Mouse (Mus musculus) heart, embryonic 11.5 days (tissue): ENCODE data around the gene ccdc198. TPM values are rescaled to one million over a fixed set of nuclear protein-coding genes. Genes with fewer than 3 reads are reported as not detected.
"Not testable (repeated sequence)": the region's sequence is repeated elsewhere in the genome, so short reads cannot be mapped to it uniquely, and the experiment has no call there.

ENCODE experiments used
- ATAC-seq: fragments of 200-750 bp; cut with Nextera tagmentation; replicated peaks from 2 replicates; pipeline ENCODE4 v1.8.0; 2017; ENCODE audit warnings: moderate library complexity; ENCODE audit not compliant: insufficient number of reproducible peaks, low FRiP score, low TSS enrichment
- H3K27ac ChIP-seq: fragments of 300-500 bp; sonication (generic); 2 replicates; pipeline ENCODE4 v1.5.1; 2014; ENCODE audit warnings: mild to moderate bottlenecking, low read depth, low read length
- H3K27me3 ChIP-seq: fragments of 300-500 bp; sonication (generic); 2 replicates; pipeline ENCODE4 v1.6.1; 2014; ENCODE audit warnings: mild to moderate bottlenecking, low read length, mixed read lengths; ENCODE audit not compliant: control insufficient read depth, insufficient read depth
- H3K36me3 ChIP-seq: fragments of 300-500 bp; sonication (generic); 2 replicates; pipeline ENCODE4 v1.6.1; 2014; ENCODE audit warnings: mild to moderate bottlenecking, low read length, moderate library complexity, mixed read lengths; ENCODE audit not compliant: control insufficient read depth, insufficient read depth
- H3K4me1 ChIP-seq: fragments of 300-500 bp; sonication (generic); 2 replicates; pipeline ENCODE4 v1.6.1; 2014; ENCODE audit warnings: low read length; ENCODE audit not compliant: control insufficient read depth, insufficient read depth
- H3K4me2 ChIP-seq: fragments of 300-500 bp; sonication (generic); 2 replicates; pipeline ENCODE4 v1.6.1; 2014; ENCODE audit warnings: mild to moderate bottlenecking, moderate library complexity
- H3K4me3 ChIP-seq: fragments of 300-500 bp; sonication (generic); 2 replicates; pipeline ENCODE4 v1.5.1; 2014; ENCODE audit warnings: low read depth, low read length
- H3K9ac ChIP-seq: fragments of 300-500 bp; sonication (generic); 2 replicates; pipeline ENCODE4 v1.6.1; 2014; ENCODE audit warnings: mild to moderate bottlenecking, low read depth, low read length, moderate library complexity
- H3K9me3 ChIP-seq: fragments of 300-500 bp; sonication (generic); replicated peaks from 2 replicates; pipeline ENCODE4 v1.6.1; 2016; ENCODE audit warnings: low read length; ENCODE audit not compliant: control insufficient read depth
- WGBS: fragments of 180-500 bp; shearing (Covaris S2); extraction: QIAGEN DNeasy Blood & Tissue Kit; methylation state at CpG from one replicate; pipeline ENCODE4 v1.1.7; 2014; ENCODE audit not compliant: insufficient replicate concordance; 5-methylcytosine and 5-hydroxymethylcytosine counted together
- polyA plus RNA-seq: library from polyadenylated mRNA; unstranded; fragments of >200 nt; fragmentation: Nextera tagmentation; extraction: Ambion mirVana; gene quantifications from 2 replicates; pipeline ENCODE4 v1.2.1, GENCODE M21; 2014

Gene ccdc198
- polyA plus RNA-seq, 1 experiment from 2014 or later: 0.13 TPM

DNA sequence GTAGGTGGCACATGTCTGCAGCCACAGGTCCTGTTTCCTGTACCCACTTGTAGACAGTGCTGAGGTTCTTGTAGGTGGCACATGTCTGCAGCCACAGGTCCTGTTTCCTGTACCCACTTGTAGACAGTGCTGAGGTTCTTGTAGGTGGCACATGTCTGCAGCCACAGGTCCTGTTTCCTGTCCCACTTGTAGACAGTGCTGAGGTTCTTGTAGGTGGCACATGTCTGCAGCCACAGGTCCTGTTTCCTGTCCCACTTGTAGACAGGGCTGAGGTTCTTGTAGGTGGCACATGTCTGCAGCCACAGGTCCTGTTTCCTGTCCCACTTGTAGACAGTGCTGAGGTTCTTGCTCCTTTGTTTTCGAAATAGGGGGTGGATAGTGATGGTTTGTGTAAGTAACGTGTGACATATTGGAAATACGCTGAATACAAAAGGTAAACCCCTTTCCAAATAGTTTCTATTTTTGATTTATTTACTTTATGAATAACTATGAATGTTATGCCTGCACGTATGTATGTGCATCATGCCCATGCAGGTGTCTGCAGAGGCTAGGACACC, 25.7 kb downstream of the ccdc198 start:
- not testable (repeated sequence) for H3K36me3 ChIP-seq, ATAC-seq, H3K9me3 ChIP-seq, H3K4me3 ChIP-seq, H3K9ac ChIP-seq, H3K27me3 ChIP-seq, H3K27ac ChIP-seq, H3K4me2 ChIP-seq, H3K4me1 ChIP-seq
- WGBS: 75% methylated on average over 4 of the region's 4 CpGs

GRCm38 (mm10) chr14:49218677-49219076, 26.6 kb downstream of the ccdc198 start:
- H3K27ac ChIP-seq: no peak overlapping the region
- no peak overlapping the region for H3K4me3 ChIP-seq
- H3K27me3 ChIP-seq: no peaks in the 10 kb centered on the region
- H3K9ac ChIP-seq: no peak overlapping the region
- WGBS: 62% methylated on average over 7 of the region's 7 CpGs
- ATAC-seq: no peak
- H3K36me3 ChIP-seq: no peaks in the 10 kb centered on the region
- H3K4me1 ChIP-seq: no peaks in the 10 kb centered on the region
- no peaks in the 10 kb centered on the region for H3K9me3 ChIP-seq
- H3K4me2 ChIP-seq: no peak overlapping the region

- not testable (repeated sequence) for ATAC-seq, H3K27ac ChIP-seq, H3K4me1 ChIP-seq, H3K9ac ChIP-seq, H3K36me3 ChIP-seq, H3K9me3 ChIP-seq, H3K4me2 ChIP-seq, H3K4me3 ChIP-seq, H3K27me3 ChIP-seq
- 83% methylated on average over 3 of the region's 3 CpGs for WGBS
Observed at GRCm38 (mm10) chr14:49210215-49210614, 35.1 kb downstream of the ccdc198 start.

GRCm38 (mm10) chr14:49201073-49201778, 44.0 kb downstream of the ccdc198 start:
- Histone ChIP-seq H3K27ac (no peak overlapping the region), H3K9ac (no peak overlapping the region), H3K9me3 (no peaks in the 10 kb centered on the region), H3K4me3 (no peak overlapping the region), H3K27me3 (no peaks in the 10 kb centered on the region), H3K36me3 (no peaks in the 10 kb centered on the region), H3K4me1 (no peaks in the 10 kb centered on the region), H3K4me2 (no peak overlapping the region)
- 59% methylated on average over 9 of the region's 9 CpGs for WGBS
- no peak for ATAC-seq

GRCm38 (mm10) chr14:49197031-49197527, 48.2 kb downstream of the ccdc198 start:
- WGBS: 84% methylated on average over 2 of the region's 2 CpGs
- Histone ChIP-seq H3K4me2 (no peak overlapping the region), H3K27me3 (no peaks in the 10 kb centered on the region), H3K27ac (no peak overlapping the region), H3K4me3 (no peak overlapping the region), H3K9me3 (no peaks in the 10 kb centered on the region), H3K4me1 (no peaks in the 10 kb centered on the region), H3K36me3 (no peaks in the 10 kb centered on the region), H3K9ac (no peak overlapping the region)
- no peak for ATAC-seq

DNA sequence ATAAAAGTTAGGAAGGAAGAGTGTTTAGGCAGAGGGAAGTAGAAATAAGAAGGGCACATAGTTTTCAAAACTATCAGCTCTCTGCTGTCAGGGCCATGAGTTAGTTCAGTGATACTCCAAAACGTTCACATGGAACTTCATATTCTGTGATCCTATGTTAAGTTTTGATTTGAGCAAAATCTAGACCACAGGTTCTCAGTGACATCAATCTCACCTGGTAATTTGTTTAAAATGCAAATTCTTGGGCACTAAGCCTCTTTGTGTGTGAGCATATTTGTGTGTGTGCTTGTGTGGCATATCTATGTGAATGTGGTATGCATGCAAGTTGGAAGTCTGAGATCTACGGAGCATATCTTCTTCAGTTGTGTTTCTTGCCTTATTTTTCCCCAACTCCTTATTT, 59.0 kb downstream of the ccdc198 start:
- 92% methylated on average over 2 of the region's 2 CpGs for WGBS
- Histone ChIP-seq H3K27me3 (no peaks in the 10 kb centered on the region), H3K36me3 (peaks cover 12% of the 10 kb centered on the region; the same call in 1 of the 2 replicates), H3K9me3 (no peaks in the 10 kb centered on the region), H3K4me2 (no peak overlapping the region), H3K4me3 (no peak overlapping the region), H3K27ac (no peak overlapping the region), H3K9ac (no peak overlapping the region), H3K4me1 (no peaks in the 10 kb centered on the region)
- ATAC-seq: no peak

GRCm38 (mm10) chr14:49179736-49180135, 65.5 kb downstream of the ccdc198 start:
- Histone ChIP-seq H3K9ac (no peak overlapping the region), H3K4me3 (no peak overlapping the region), H3K36me3 (peaks cover 6% of the 10 kb centered on the region; the same call in 1 of the 2 replicates), H3K9me3 (no peaks in the 10 kb centered on the region), H3K27ac (no peak overlapping the region), H3K4me1 (peaks cover under 1% of the 10 kb centered on the region), H3K4me2 (no peak overlapping the region), H3K27me3 (no peaks in the 10 kb centered on the region)
- WGBS: 78% methylated on average over 3 of the region's 3 CpGs
- ATAC-seq: no peak

DNA sequence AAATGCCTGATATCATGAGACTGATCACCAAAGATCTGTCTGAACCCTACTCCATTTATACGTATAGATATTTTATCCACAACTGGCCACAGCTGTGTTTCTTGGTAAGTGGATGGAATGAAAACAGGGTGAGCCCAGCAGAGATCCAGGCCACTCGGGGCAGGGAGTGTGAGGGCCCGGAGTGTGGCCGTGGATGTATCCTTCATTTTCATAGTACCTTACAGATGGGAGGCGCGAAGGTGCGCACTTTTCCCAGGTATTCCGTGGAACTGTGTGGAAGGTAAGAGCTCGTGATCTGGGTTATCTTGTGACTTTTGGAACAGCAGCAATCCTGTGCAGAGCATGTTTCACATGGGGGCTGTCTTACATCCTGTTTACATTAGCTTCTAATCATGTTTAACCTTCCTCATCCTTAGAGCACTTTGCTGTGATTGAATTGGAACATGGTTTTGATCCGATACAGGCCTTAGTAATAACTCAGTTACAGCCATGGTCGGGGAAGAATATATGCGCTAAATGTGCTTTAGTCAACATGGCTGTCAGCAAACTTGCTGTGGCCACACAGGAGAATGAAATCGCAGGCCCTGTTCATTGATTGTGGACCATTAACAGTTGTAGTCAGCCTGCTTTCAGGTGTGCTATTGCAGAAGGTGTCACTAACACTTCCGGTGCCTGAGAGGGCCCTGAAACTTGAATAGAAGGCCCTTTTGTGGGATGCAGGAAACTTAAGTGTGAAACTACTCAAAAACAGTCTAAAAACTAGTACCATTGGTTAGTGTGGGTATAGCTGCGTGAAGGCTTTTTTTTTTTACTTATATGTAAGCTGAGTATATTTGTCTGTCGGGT, 71.8 kb downstream of the ccdc198 start:
- H3K36me3 ChIP-seq: no peaks in the 10 kb centered on the region
- peak overlapping the region; percentile 78 for H3K4me3 ChIP-seq
- H3K27me3 ChIP-seq: no peaks in the 10 kb centered on the region
- 52% methylated on average over 16 of the region's 16 CpGs for WGBS
- H3K9ac ChIP-seq: peak overlapping the region; percentile 85
- H3K27ac ChIP-seq: no peak overlapping the region
- H3K9me3 ChIP-seq: no peaks in the 10 kb centered on the region
- H3K4me2 ChIP-seq: peak overlapping the region; percentile 86
- no peak for ATAC-seq
- H3K4me1 ChIP-seq: peaks cover 20% of the 10 kb centered on the region
